Mouse (Mus musculus) embryonic facial prominence, embryonic 15.5 days (tissue): Measurements from ENCODE around the gene Cckbr. TPM values are rescaled to one million over a fixed set of nuclear protein-coding genes. Genes with fewer than 3 reads are reported as not detected.
"Not testable (repeated sequence)": the region's sequence is repeated elsewhere in the genome, so short reads cannot be mapped to it uniquely, and the experiment has no call there.

ENCODE experiments used
- ATAC-seq: fragments of 200-750 bp; cut with Nextera tagmentation; 2 replicates; pipeline ENCODE4 v1.8.0; 2017; ENCODE audit warnings: low read depth, moderate TSS enrichment; ENCODE audit not compliant: insufficient number of reproducible peaks, low FRiP score, low TSS enrichment
- H3K27ac ChIP-seq: fragments of 300-500 bp; sonication (generic); replicated peaks from 2 replicates; pipeline ENCODE4 v1.5.1; 2015; ENCODE audit warnings: mild to moderate bottlenecking, inconsistent platforms
- H3K27me3 ChIP-seq: fragments of 300-500 bp; sonication (generic); 2 replicates; pipeline ENCODE4 v1.6.1; 2015; ENCODE audit warnings: inconsistent platforms
- H3K36me3 ChIP-seq: fragments of 300-500 bp; sonication (generic); 2 replicates; pipeline ENCODE4 v1.6.1; 2015; ENCODE audit warnings: mild to moderate bottlenecking, inconsistent platforms
- H3K4me1 ChIP-seq: fragments of 300-500 bp; sonication (generic); 2 replicates; pipeline ENCODE4 v1.6.1; 2015; ENCODE audit warnings: inconsistent platforms
- H3K4me2 ChIP-seq: fragments of 300-500 bp; sonication (generic); replicated peaks from 2 replicates; pipeline ENCODE4 v1.6.1; 2015; ENCODE audit warnings: mild to moderate bottlenecking, inconsistent platforms
- H3K4me3 ChIP-seq: fragments of 300-500 bp; sonication (generic); replicated peaks from 2 replicates; pipeline ENCODE4 v1.5.1; 2015; ENCODE audit warnings: mild to moderate bottlenecking, inconsistent platforms
- H3K9ac ChIP-seq: fragments of 300-500 bp; sonication (generic); 2 replicates; pipeline ENCODE4 v1.6.1; 2015; ENCODE audit warnings: inconsistent platforms
- H3K9me3 ChIP-seq: fragments of 300-500 bp; sonication (generic); replicated peaks from 2 replicates; pipeline ENCODE4 v1.6.1; 2016; ENCODE audit warnings: inconsistent platforms
- WGBS: fragments of 180-500 bp; shearing (Covaris S2); methylation state at CpG from one replicate; pipeline ENCODE4 v1.1.7; 2015; 5-methylcytosine and 5-hydroxymethylcytosine counted together
- polyA plus RNA-seq: library from polyadenylated mRNA; unstranded; fragments of >200 nt; fragmentation: Nextera tagmentation; extraction: Ambion mirVana; gene quantifications from 2 replicates; pipeline ENCODE4 v1.2.1, GENCODE M21; 2015

The Cckbr gene
- polyA plus RNA-seq, 1 experiment from 2014 or later: 0.48 TPM

GRCm38 (mm10) chr7:105437979-105438772, 12.6 kb downstream of the Cckbr start:
- Histone ChIP-seq H3K9me3 (no peaks in the 10 kb centered on the region), H3K4me3 (no peak overlapping the region), H3K4me2 (no peak overlapping the region), H3K9ac (no peak overlapping the region), H3K27me3 (no peaks in the 10 kb centered on the region), H3K27ac (no peak overlapping the region), H3K4me1 (peaks cover 8% of the 10 kb centered on the region; the same call in 1 of the 2 replicates), H3K36me3 (no peaks in the 10 kb centered on the region)
- no peak for ATAC-seq
- WGBS: 57% methylated on average over 7 of the region's 7 CpGs

- H3K27me3 ChIP-seq: no peaks in the 10 kb centered on the region
- H3K27ac ChIP-seq: no peak overlapping the region
- no peak overlapping the region for H3K4me2 ChIP-seq
- no peaks in the 10 kb centered on the region for H3K36me3 ChIP-seq
- 57% methylated on average over 4 of the region's 4 CpGs for WGBS
- peaks cover 8% of the 10 kb centered on the region; the same call in 1 of the 2 replicates for H3K4me1 ChIP-seq
- no peaks in the 10 kb centered on the region for H3K9me3 ChIP-seq
- ATAC-seq: no peak
- H3K9ac ChIP-seq: no peak overlapping the region
- no peak overlapping the region for H3K4me3 ChIP-seq
Measured at GRCm38 (mm10) chr7:105441426-105441825, 15.9 kb downstream of the Cckbr start.

GRCm38 (mm10) chr7:105445076-105445475, 19.5 kb downstream of the Cckbr start:
- H3K36me3 ChIP-seq: no peaks in the 10 kb centered on the region
- H3K4me3 ChIP-seq: no peak overlapping the region
- H3K27me3 ChIP-seq: no peaks in the 10 kb centered on the region
- WGBS: 71% methylated on average over 3 of the region's 3 CpGs
- no peak for ATAC-seq
- H3K9ac ChIP-seq: no peak overlapping the region
- H3K9me3 ChIP-seq: no peaks in the 10 kb centered on the region
- no peaks in the 10 kb centered on the region for H3K4me1 ChIP-seq
- H3K4me2 ChIP-seq: no peak overlapping the region
- H3K27ac ChIP-seq: no peak overlapping the region

- WGBS: 90% methylated on average over 4 of the region's 4 CpGs
- not testable (repeated sequence) for H3K27me3 ChIP-seq, H3K9ac ChIP-seq, H3K4me2 ChIP-seq, ATAC-seq, H3K4me1 ChIP-seq, H3K27ac ChIP-seq, H3K9me3 ChIP-seq, H3K4me3 ChIP-seq, H3K36me3 ChIP-seq
Measured at GRCm38 (mm10) chr7:105453345-105453744, 27.8 kb downstream of the Cckbr start.

GRCm38 (mm10) chr7:105458546-105458945, 33.0 kb downstream of the Cckbr start:
- H3K27me3 ChIP-seq: no peaks in the 10 kb centered on the region
- no peak overlapping the region for H3K9ac ChIP-seq
- H3K9me3 ChIP-seq: no peaks in the 10 kb centered on the region
- no peaks in the 10 kb centered on the region for H3K36me3 ChIP-seq
- no peak overlapping the region for H3K4me2 ChIP-seq
- H3K4me1 ChIP-seq: no peaks in the 10 kb centered on the region
- H3K4me3 ChIP-seq: no peak overlapping the region
- H3K27ac ChIP-seq: no peak overlapping the region
- no peak for ATAC-seq

GRCm38 (mm10) chr7:105465505-105465904, 40.0 kb downstream of the Cckbr start:
- H3K4me2 ChIP-seq, H3K36me3 ChIP-seq, H3K27ac ChIP-seq, H3K9me3 ChIP-seq, H3K4me1 ChIP-seq, H3K4me3 ChIP-seq, H3K27me3 ChIP-seq, ATAC-seq, H3K9ac ChIP-seq: not testable (repeated sequence)
- WGBS: 82% methylated on average over 5 of the region's 5 CpGs

GRCm38 (mm10) chr7:105472607-105473006, 47.1 kb downstream of the Cckbr start:
- H3K9ac ChIP-seq: no peak overlapping the region
- 68% methylated on average over 1 of the region's 1 CpGs for WGBS
- no peaks in the 10 kb centered on the region; the same call in 1 of the 2 replicates for H3K4me1 ChIP-seq
- no peaks in the 10 kb centered on the region for H3K27me3 ChIP-seq
- H3K9me3 ChIP-seq: no peaks in the 10 kb centered on the region
- no peak overlapping the region for H3K27ac ChIP-seq
- no peak for ATAC-seq
- H3K36me3 ChIP-seq: no peaks in the 10 kb centered on the region
- H3K4me2 ChIP-seq: no peak overlapping the region
- no peak overlapping the region for H3K4me3 ChIP-seq

- H3K9ac ChIP-seq: no peak overlapping the region
- WGBS: 60% methylated on average over 4 of the region's 4 CpGs
- H3K9me3 ChIP-seq: no peaks in the 10 kb centered on the region
- no peaks in the 10 kb centered on the region for H3K36me3 ChIP-seq
- H3K27ac ChIP-seq: no peak overlapping the region
- no peaks in the 10 kb centered on the region; the same call in 1 of the 2 replicates for H3K4me1 ChIP-seq
- H3K4me2 ChIP-seq: no peak overlapping the region
- ATAC-seq: no peak
- no peaks in the 10 kb centered on the region for H3K27me3 ChIP-seq
- H3K4me3 ChIP-seq: no peak overlapping the region
Measured at GRCm38 (mm10) chr7:105474771-105475315, 49.3 kb downstream of the Cckbr start.

GRCm38 (mm10) chr7:105475396-105475949, 49.9 kb downstream of the Cckbr start:
- H3K4me2 ChIP-seq: no peak overlapping the region
- H3K9me3 ChIP-seq: no peaks in the 10 kb centered on the region
- H3K36me3 ChIP-seq: no peaks in the 10 kb centered on the region
- peaks cover 5% of the 10 kb centered on the region for H3K4me1 ChIP-seq
- no peak for ATAC-seq
- H3K9ac ChIP-seq: no peak overlapping the region
- no peak overlapping the region for H3K27ac ChIP-seq
- H3K27me3 ChIP-seq: no peaks in the 10 kb centered on the region
- 74% methylated on average over 7 of the region's 7 CpGs for WGBS
- H3K4me3 ChIP-seq: no peak overlapping the region

GRCm38 (mm10) chr7:105476683-105477432, 51.3 kb downstream of the Cckbr start:
- no peaks in the 10 kb centered on the region for H3K27me3 ChIP-seq
- no peaks in the 10 kb centered on the region for H3K9me3 ChIP-seq
- no peak for ATAC-seq
- H3K4me3 ChIP-seq: no peak overlapping the region
- no peaks in the 10 kb centered on the region for H3K36me3 ChIP-seq
- no peak overlapping the region for H3K4me2 ChIP-seq
- 79% methylated on average over 10 of the region's 10 CpGs for WGBS
- no peak overlapping the region for H3K27ac ChIP-seq
- peaks cover 18% of the 10 kb centered on the region for H3K4me1 ChIP-seq
- no peak overlapping the region for H3K9ac ChIP-seq

GRCm38 (mm10) chr7:105477433-105477700, 51.8 kb downstream of the Cckbr start:
- Histone ChIP-seq H3K9ac (no peak overlapping the region), H3K9me3 (no peaks in the 10 kb centered on the region), H3K4me2 (no peak overlapping the region), H3K4me3 (no peak overlapping the region), H3K27me3 (no peaks in the 10 kb centered on the region), H3K27ac (no peak overlapping the region), H3K36me3 (no peaks in the 10 kb centered on the region), H3K4me1 (peaks cover 22% of the 10 kb centered on the region)
- WGBS: 87% methylated on average over 1 of the region's 1 CpGs
- no peak for ATAC-seq
